Mouse (Mus musculus) stomach, postnatal 0 days (tissue): ENCODE measurements around the gene Nif3l1. TPM values are rescaled to one million over a fixed set of nuclear protein-coding genes. Genes with fewer than 3 reads are reported as not detected.
A peak's percentile ranks its signal among the peaks of the same experiment; 100 is the strongest.

Experiments
- ATAC-seq: fragments of 200-750 bp; cut with Nextera tagmentation; 2 replicates; pipeline ENCODE4 v1.8.0; 2017; ENCODE audit not compliant: low FRiP score, low TSS enrichment
- DNase-seq: peaks from one replicate; pipeline ENCODE4 v3.0.0-alpha.2; 2016; ENCODE audit warnings: low spot score
- H3K27ac ChIP-seq: fragments of 300-500 bp; sonication (generic); replicated peaks from 2 replicates; pipeline ENCODE4 v1.5.1; 2014; ENCODE audit warnings: mild to moderate bottlenecking, control low read depth
- H3K27me3 ChIP-seq: fragments of 300-500 bp; sonication (generic); 2 replicates; pipeline ENCODE4 v1.6.1; 2014; ENCODE audit warnings: low read length; ENCODE audit not compliant: control insufficient read depth, insufficient read depth
- H3K36me3 ChIP-seq: fragments of 300-500 bp; sonication (generic); 2 replicates; pipeline ENCODE4 v1.6.1; 2014; ENCODE audit warnings: low read length, mixed read lengths; ENCODE audit not compliant: control insufficient read depth, insufficient read depth
- H3K4me1 ChIP-seq: fragments of 300-500 bp; sonication (generic); replicated peaks from 2 replicates; pipeline ENCODE4 v1.6.1; 2014; ENCODE audit warnings: antibody characterized with exemption; ENCODE audit not compliant: control insufficient read depth, insufficient read depth
- H3K4me2 ChIP-seq: fragments of 300-500 bp; sonication (generic); replicated peaks from 2 replicates; pipeline ENCODE4 v1.6.1; 2014; ENCODE audit warnings: low read depth, mild to moderate bottlenecking, control low read depth, moderate library complexity
- H3K4me3 ChIP-seq: fragments of 300-500 bp; sonication (generic); 2 replicates; pipeline ENCODE4 v1.5.1; 2014; ENCODE audit warnings: low read depth, low read length, control low read depth
- H3K9ac ChIP-seq: fragments of 300-500 bp; sonication (generic); 2 replicates; pipeline ENCODE4 v1.6.1; 2014; ENCODE audit warnings: mild to moderate bottlenecking, low read length, control low read depth, mixed read lengths
- H3K9me3 ChIP-seq: fragments of 300-500 bp; sonication (generic); 2 replicates; pipeline ENCODE4 v1.6.1; 2016; ENCODE audit warnings: low read length; ENCODE audit not compliant: control insufficient read depth
- CTCF ChIP-seq: IDR thresholded peaks from 2 replicates; pipeline ENCODE4 v1.5.1; 2016; ENCODE audit warnings: antibody characterized with exemption, low read depth, mild to moderate bottlenecking, moderate library complexity
- EP300 ChIP-seq: optimal IDR thresholded peaks from 2 replicates; pipeline ENCODE3; 2016; ENCODE audit warnings: antibody characterized with exemption
- WGBS: fragments of 180-500 bp; shearing (Covaris S2); extraction: QIAGEN DNeasy Blood & Tissue Kit; methylation state at CpG from one replicate; pipeline ENCODE4 v1.1.7; 2014; 5-methylcytosine and 5-hydroxymethylcytosine counted together
- polyA plus RNA-seq: library from polyadenylated mRNA; unstranded; fragments of >200 nt; fragmentation: Nextera tagmentation; extraction: Ambion mirVana; gene quantifications from 2 replicates; pipeline ENCODE4 v1.2.1, GENCODE M21; 2015

Nif3l1 gene
- polyA plus RNA-seq, 1 experiment from 2014 or later, result 20.9 TPM

DNA sequence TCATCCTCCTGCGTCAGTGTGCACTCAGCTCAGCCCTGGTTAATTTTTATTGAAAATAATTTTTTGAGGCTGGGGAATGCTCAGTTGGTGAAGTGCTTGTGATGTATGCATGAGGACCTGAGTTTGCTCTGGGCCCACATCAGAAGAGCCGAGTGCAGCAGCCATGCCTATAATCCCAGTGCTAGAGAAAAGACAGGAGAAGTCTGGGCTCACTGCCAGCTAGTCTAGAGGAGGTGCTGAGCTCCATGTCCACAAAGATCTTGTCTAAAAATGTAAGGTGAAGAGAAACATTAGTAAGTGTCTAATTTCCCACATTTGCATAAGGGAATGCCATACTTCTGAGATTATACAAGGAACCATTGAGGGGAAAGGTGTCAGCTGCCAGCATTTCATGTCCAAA is 13.9 kb downstream of the Nif3l1 start:
- WGBS, result 57% methylated on average over 2 of the region's 2 CpGs
- no peak for DNase-seq
- H3K36me3 ChIP-seq, result 0 out of 2 replicates have a peak, but pooled peaks cover 11% of the 10 kb centered on the region

GRCm38 (mm10) chr1:58460566-58460965 is 15.6 kb downstream of the Nif3l1 start:
- H3K9ac ChIP-seq, result no peak overlapping the region
- no peak overlapping the region for H3K4me3 ChIP-seq
- no peak for TF ChIP-seq CTCF
- peaks cover 19% of the 10 kb centered on the region for H3K36me3 ChIP-seq
- H3K4me1 ChIP-seq, result no peaks in the 10 kb centered on the region
- H3K27ac ChIP-seq, result no peak overlapping the region
- no peaks in the 10 kb centered on the region for H3K9me3 ChIP-seq
- DNase-seq (no peak), ATAC-seq (no peak)
- no peaks in the 10 kb centered on the region for H3K27me3 ChIP-seq
- H3K4me2 ChIP-seq, result no peak overlapping the region
- 80% methylated on average over 3 of the region's 3 CpGs for WGBS

More for the DNA sequence above, 13.9 kb downstream of the Nif3l1 start:
- Histone ChIP-seq H3K4me3 (no peak overlapping the region), H3K9ac (no peak overlapping the region), H3K4me1 (no peaks in the 10 kb centered on the region), H3K27me3 (no peaks in the 10 kb centered on the region), H3K27ac (no peak overlapping the region), H3K9me3 (no peaks in the 10 kb centered on the region), H3K4me2 (no peak overlapping the region)
- TF ChIP-seq CTCF (no peak), EP300 (no peak)
- no peak for ATAC-seq

DNA sequence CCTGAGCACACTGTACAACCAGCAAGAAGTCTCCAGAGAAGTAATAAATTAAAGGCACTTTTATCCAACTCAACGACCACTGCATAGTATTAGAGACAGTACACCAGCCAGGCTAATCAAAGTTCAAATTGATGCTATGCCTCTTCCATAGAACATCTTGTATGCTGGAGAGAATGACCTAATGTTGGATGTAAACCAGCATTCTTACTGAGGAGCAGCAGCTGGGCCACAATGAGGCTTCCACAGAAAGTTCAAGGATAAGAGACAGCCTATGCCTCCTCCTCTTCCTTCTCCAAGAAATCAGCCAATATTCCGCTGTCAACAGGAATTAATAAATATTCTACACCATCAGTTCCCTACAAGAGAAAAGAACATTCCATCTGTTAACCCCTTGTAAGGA is 19.0 kb downstream of the Nif3l1 start:
- Histone ChIP-seq H3K4me3 (no peak overlapping the region), H3K4me2 (no peak overlapping the region), H3K9me3 (no peaks in the 10 kb centered on the region), H3K9ac (no peak overlapping the region), H3K4me1 (no peaks in the 10 kb centered on the region), H3K27me3 (no peaks in the 10 kb centered on the region), H3K27ac (no peak overlapping the region), H3K36me3 (peaks cover 19% of the 10 kb centered on the region)
- 51% methylated on average over 2 of the region's 2 CpGs for WGBS
- no peak for TF ChIP-seq CTCF
- TF ChIP-seq EP300, result no peak
- DNase-seq, result no peak
- peak; percentile 70; the same call in 1 of the 2 replicates for ATAC-seq

GRCm38 (mm10) chr1:58465042-58465441 is 20.1 kb downstream of the Nif3l1 start:
- H3K4me2 ChIP-seq, result no peak overlapping the region
- H3K27me3 ChIP-seq, result no peaks in the 10 kb centered on the region
- no peak overlapping the region for H3K27ac ChIP-seq
- peaks cover 22% of the 10 kb centered on the region for H3K36me3 ChIP-seq
- H3K9ac ChIP-seq, result no peak overlapping the region
- no peaks in the 10 kb centered on the region for H3K9me3 ChIP-seq
- no peak for TF ChIP-seq CTCF
- TF ChIP-seq EP300, result no peak
- DNase-seq (no peak), ATAC-seq (no peak)
- H3K4me3 ChIP-seq, result no peak overlapping the region
- WGBS, result 86% methylated on average over 4 of the region's 4 CpGs
- H3K4me1 ChIP-seq, result no peaks in the 10 kb centered on the region

- peaks cover 21% of the 10 kb centered on the region for H3K36me3 ChIP-seq
- DNase-seq (no peak), ATAC-seq (no peak)
- no peaks in the 10 kb centered on the region for H3K4me1 ChIP-seq
- H3K27ac ChIP-seq, result no peak overlapping the region
- H3K9ac ChIP-seq, result no peak overlapping the region
- WGBS, result 91% methylated on average over 4 of the region's 4 CpGs
- no peak overlapping the region for H3K4me2 ChIP-seq
- TF ChIP-seq CTCF (no peak), EP300 (no peak)
- H3K9me3 ChIP-seq, result no peaks in the 10 kb centered on the region
- H3K27me3 ChIP-seq, result no peaks in the 10 kb centered on the region
- no peak overlapping the region for H3K4me3 ChIP-seq
Measured at GRCm38 (mm10) chr1:58465561-58465960, 20.6 kb downstream of the Nif3l1 start.

DNA sequence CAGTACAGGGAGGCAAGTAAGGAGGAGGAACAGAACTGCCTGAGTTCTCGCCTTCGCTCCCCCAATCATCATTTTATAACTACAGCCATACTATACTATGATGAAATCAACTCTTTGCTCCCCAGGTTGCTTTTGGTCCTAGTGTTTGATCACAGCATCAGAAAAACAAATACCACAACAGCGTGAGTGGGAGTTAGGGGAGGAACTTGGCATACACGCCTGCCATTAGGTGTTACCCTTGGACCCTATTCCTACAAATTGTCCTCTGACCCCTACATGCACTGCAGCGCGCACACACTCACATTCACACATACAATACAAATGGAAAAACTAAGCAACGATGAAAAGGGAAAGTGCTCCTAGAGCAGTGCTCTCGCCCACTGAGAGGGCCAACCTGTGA is 30.7 kb downstream of the Nif3l1 start:
- no peaks in the 10 kb centered on the region for H3K4me1 ChIP-seq
- no peak for ATAC-seq
- no peak overlapping the region for H3K4me3 ChIP-seq
- H3K9me3 ChIP-seq, result no peaks in the 10 kb centered on the region
- WGBS, result 93% methylated on average over 8 of the region's 8 CpGs
- TF ChIP-seq CTCF (no peak), EP300 (no peak)
- H3K27me3 ChIP-seq, result no peaks in the 10 kb centered on the region
- peaks cover 23% of the 10 kb centered on the region for H3K36me3 ChIP-seq
- H3K9ac ChIP-seq, result no peak overlapping the region
- no peak overlapping the region for H3K27ac ChIP-seq
- H3K4me2 ChIP-seq, result no peak overlapping the region
- no peak for DNase-seq
